21 mouse cellular contexts compared by ENCODE assay signal in genomic region chr3:65904106-65904505, GRCm38 (mm10). TPM values are rescaled to one million over a fixed set of nuclear protein-coding genes. Genes with fewer than 3 reads are reported as not detected.
A peak's percentile ranks its signal among the peaks of the same experiment; 100 is the strongest.
DNase-seq lines count a peak whose midpoint lies in the region; ATAC-seq and TF ChIP-seq lines count a peak whose summit lies in the region.
"Had no signal": no experiment of that assay in that cellular context is flagged by ENCODE, and none has a peak within 500 bp of the region (broad histone marks: within the 10 kb centered on the region; RNA-seq: fewer than 3 reads in every experiment).

No protein-coding gene starts in this region.

- no peaks in the 10 kb centered on the region for H3K9me3 ChIP-seq in heart, embryonic 13.5 days
- no peaks in the 10 kb centered on the region for H3K9me3 ChIP-seq in embryonic facial prominence, embryonic 11.5 days (replicated peaks; ENCODE audit: control insufficient read depth, low read length)
- no peaks in the 10 kb centered on the region for H3K9me3 ChIP-seq in heart, postnatal 0 days (replicated peaks; ENCODE audit: control insufficient read depth, low read length)
- H3K9me3 ChIP-seq: forebrain, embryonic 13.5 days; G1E; hindbrain, embryonic 15.5 days; liver, embryonic 13.5 days; lung, embryonic 15.5 days; neural tube, embryonic 13.5 days had no signal

- H3K4me1 ChIP-seq in heart, embryonic 13.5 days: peaks cover 28% of the 10 kb centered on the region
- H3K4me1 ChIP-seq in embryonic facial prominence, embryonic 11.5 days (ENCODE audit: control insufficient read depth, insufficient read depth, low read length): 0 out of 2 replicates have a peak, but pooled peaks cover 2% of the 10 kb centered on the region
- H3K4me1 ChIP-seq in heart, postnatal 0 days (ENCODE audit: control insufficient read depth, insufficient read depth): peaks cover 10% of the 10 kb centered on the region
- H3K4me1 ChIP-seq: forebrain, embryonic 13.5 days; hindbrain, embryonic 15.5 days; neural tube, embryonic 13.5 days had no signal

- H3K4me3 ChIP-seq in heart, embryonic 13.5 days: no peak overlapping the region
- H3K4me3 ChIP-seq in embryonic facial prominence, embryonic 11.5 days (ENCODE audit: low read depth, low read length): no peak overlapping the region
- H3K4me3 ChIP-seq in heart, postnatal 0 days (ENCODE audit: low read depth, low read length): no peak overlapping the region
- H3K4me3 ChIP-seq: forebrain, embryonic 13.5 days; hindbrain, embryonic 15.5 days; liver, embryonic 13.5 days; lung, embryonic 15.5 days; neural tube, embryonic 13.5 days had no signal

- 10% methylated on average over 4 of the region's 4 CpGs for WGBS in heart, embryonic 13.5 days
- 15% methylated on average over 4 of the region's 4 CpGs for WGBS in embryonic facial prominence, embryonic 11.5 days
- 20% methylated on average over 4 of the region's 4 CpGs for WGBS in heart, postnatal 0 days

- no peak for DNase-seq in heart, adult 8-10 months (ENCODE audit: low spot score)
- peak; percentile 68 for DNase-seq in NIH3T3 (ENCODE audit: low read depth)
- peak; percentile 71 for DNase-seq in embryonic facial prominence, embryonic 11.5 days (ENCODE audit: low spot score)
- DNase-seq in heart, postnatal 0 days (ENCODE audit: low spot score): peak; percentile 30
- DNase-seq in yolk sac, embryonic 10.5 days (ENCODE audit: low spot score): no peak
- DNase-seq in layer of hippocampus, postnatal 10 days (ENCODE audit: low spot score in 2 of 2): no peak
- DNase-seq: cerebellum, adult 11-12 months; cerebellum, postnatal 36 days; kidney, postnatal 36 days; liver, embryonic 13.5 days; thymus, postnatal 14 days had no signal

- H3K27me3 ChIP-seq in heart, embryonic 13.5 days (replicated peaks): no peaks in the 10 kb centered on the region
- H3K27me3 ChIP-seq in embryonic facial prominence, embryonic 11.5 days (ENCODE audit: control insufficient read depth, insufficient read depth, low read length): no peaks in the 10 kb centered on the region
- no peaks in the 10 kb centered on the region for H3K27me3 ChIP-seq in heart, postnatal 0 days (ENCODE audit: control insufficient read depth, insufficient read depth, low read length)
- H3K27me3 ChIP-seq: forebrain, embryonic 13.5 days; hindbrain, embryonic 15.5 days; liver, embryonic 13.5 days; lung, embryonic 15.5 days; neural tube, embryonic 13.5 days had no signal

- H3K27ac ChIP-seq in heart, embryonic 13.5 days (replicated peaks): peak overlapping the region; percentile 84
- H3K27ac ChIP-seq in embryonic facial prominence, embryonic 11.5 days (replicated peaks; ENCODE audit: low read depth, low read length): no peak overlapping the region; the same call in 1 of the 2 replicates
- peak overlapping the region; percentile 66 for H3K27ac ChIP-seq in heart, postnatal 0 days (ENCODE audit: low read depth)
- H3K27ac ChIP-seq: forebrain, embryonic 13.5 days; hindbrain, embryonic 15.5 days; liver, embryonic 13.5 days; lung, embryonic 15.5 days; macrophage; neural tube, embryonic 13.5 days had no signal

- ATAC-seq in heart, embryonic 13.5 days (ENCODE audit: extremely low read depth, insufficient number of reproducible peaks, low FRiP score, low TSS enrichment): no peak
- ATAC-seq in embryonic facial prominence, embryonic 11.5 days (replicated peaks; ENCODE audit: insufficient number of reproducible peaks, low FRiP score, low TSS enrichment, low read depth): peak; percentile 32; the same call in 1 of the 2 replicates
- ATAC-seq in heart, postnatal 0 days (ENCODE audit: insufficient read depth, low read depth): no peak
- ATAC-seq: CD4-positive, CD25-positive, alpha-beta regulatory T cell, adult 4 months; forebrain, embryonic 13.5 days; intestine, postnatal 0 days had no signal

- H3K9ac ChIP-seq in heart, embryonic 13.5 days: peak overlapping the region; percentile 19; the same call in 1 of the 2 replicates
- no peak overlapping the region for H3K9ac ChIP-seq in embryonic facial prominence, embryonic 11.5 days (replicated peaks; ENCODE audit: low read length)
- H3K9ac ChIP-seq in heart, postnatal 0 days (replicated peaks; ENCODE audit: low read depth, low read length): no peak overlapping the region
- H3K9ac ChIP-seq: forebrain, embryonic 13.5 days; hindbrain, embryonic 15.5 days; liver, embryonic 13.5 days; lung, embryonic 15.5 days; neural tube, embryonic 13.5 days had no signal

- H3K36me3 ChIP-seq in heart, embryonic 13.5 days: no peaks in the 10 kb centered on the region
- H3K36me3 ChIP-seq in embryonic facial prominence, embryonic 11.5 days (replicated peaks; ENCODE audit: control insufficient read depth, insufficient read depth, low read depth, low read length): no peaks in the 10 kb centered on the region
- no peaks in the 10 kb centered on the region for H3K36me3 ChIP-seq in heart, postnatal 0 days (replicated peaks; ENCODE audit: control insufficient read depth, insufficient read depth, low read length)
- H3K36me3 ChIP-seq: G1E; hindbrain, embryonic 15.5 days; liver, embryonic 13.5 days; lung, embryonic 15.5 days; neural tube, embryonic 13.5 days had no signal

- no peak for TF ChIP-seq CTCF in heart, postnatal 0 days (IDR thresholded peaks at IDR 0.05; ENCODE audit: low read depth)

- TF ChIP-seq EP300 in heart, postnatal 0 days (IDR thresholded peaks at IDR 0.05; ENCODE audit: low read depth): no peak

- peak overlapping the region; percentile 25; the same call in 1 of the 2 replicates for H3K4me2 ChIP-seq in heart, embryonic 13.5 days
- no peak overlapping the region for H3K4me2 ChIP-seq in embryonic facial prominence, embryonic 11.5 days (ENCODE audit: low read depth, low read length)
- H3K4me2 ChIP-seq in heart, postnatal 0 days (ENCODE audit: low read depth, low read length): no peak overlapping the region
- H3K4me2 ChIP-seq: forebrain, embryonic 13.5 days; hindbrain, embryonic 15.5 days; liver, embryonic 13.5 days; lung, embryonic 15.5 days; midbrain, embryonic 11.5 days; neural tube, embryonic 13.5 days had no signal

RNA-seq across cellular contexts. Expression of gene Ccnl1, which starts 53.9 kb away (rescaled TPM):
- polyA plus RNA-seq in heart, embryonic 13.5 days (2015; fragmentation: Nextera tagmentation; extraction: Ambion mirVana): 61.2 and 67.7 TPM in 2 replicates
- total RNA-seq in heart, adult 8-10 months (2022): 10 to 100 TPM; 14.9 to 20.4 (median 16.9) TPM
- 116 and 125 TPM in 2 replicates for polyA plus RNA-seq in embryonic facial prominence, embryonic 11.5 days (2014; fragmentation: Nextera tagmentation; extraction: Ambion mirVana)
- 26.7 and 33.9 TPM in 2 replicates for total RNA-seq in heart, postnatal 0 days (2014; rRNA removed; ENCODE audit: low replicate concordance)
- polyA plus RNA-seq in heart, postnatal 0 days (2015; fragmentation: Nextera tagmentation; extraction: Ambion mirVana): 38.0 and 38.5 TPM in 2 replicates
- total RNA-seq in layer of hippocampus, postnatal 10 days (2021): 10 to 100 TPM; 56.7 to 61.8 TPM

Comparison
In these comparisons a context has a peak if more than half of its experiments do, and no peak if none do; other contexts are left out.
1. DNase-seq: peak in NIH3T3 (single experiment), embryonic facial prominence, embryonic 11.5 days (single experiment) and heart, postnatal 0 days (single experiment); none in heart, adult 8-10 months (single experiment), yolk sac, embryonic 10.5 days (single experiment) and layer of hippocampus, postnatal 10 days (0 of 2).